Mouse (Mus musculus): ENCODE results near the gene Slf2. TPM values are rescaled to one million over a fixed set of nuclear protein-coding genes. Genes with fewer than 3 reads are reported as not detected.

The Slf2 gene
- total RNA-seq, 2 experiments from 2014 or later, result 21.4 to 23.3 TPM

GRCm38 (mm10) chr19:44977148-44977547 lies 46.2 kb downstream of the Slf2 start:
- no peak for DNase-seq
- intact Hi-C loops (cut with DNase I), result loop anchor here (5.0 kb wide), 1 partner anchor 40 kb away; no protein-coding TSS in a partner anchor

GRCm38 (mm10) chr19:44980787-44981186 lies 49.8 kb downstream of the Slf2 start:
- intact Hi-C loops (cut with DNase I), result no loop called here
- no peak for DNase-seq

- intact Hi-C loops (cut with DNase I), result no loop called here
- DNase-seq, result no peak
Measured at GRCm38 (mm10) chr19:44982477-44983115, 51.6 kb downstream of the Slf2 start.

GRCm38 (mm10) chr19:44983366-44983765 lies 52.4 kb downstream of the Slf2 start:
- no peak for DNase-seq
- intact Hi-C loops (cut with DNase I), result no loop called here

GRCm38 (mm10) chr19:44984420-44984819 lies 53.5 kb downstream of the Slf2 start:
- no peak for DNase-seq
- intact Hi-C loops (cut with DNase I), result no loop called here

- intact Hi-C loops (cut with DNase I), result no loop called here
- no peak for DNase-seq
Measured at GRCm38 (mm10) chr19:44985159-44985988, 54.4 kb downstream of the Slf2 start.

GRCm38 (mm10) chr19:44987004-44987403 lies 56.1 kb downstream of the Slf2 start:
- intact Hi-C loops (cut with DNase I), result no loop called here
- DNase-seq, result no peak

- DNase-seq, result no peak
- intact Hi-C loops (cut with DNase I), result no loop called here
Measured at GRCm38 (mm10) chr19:44987851-44988250, 56.9 kb downstream of the Slf2 start.

- intact Hi-C loops (cut with DNase I), result no loop called here
- no peak for DNase-seq
Measured at GRCm38 (mm10) chr19:44988321-44988720, 57.4 kb downstream of the Slf2 start.

- intact Hi-C loops (cut with DNase I), result loop anchor here (1.0 kb wide), 1 partner anchor 43 kb away; no protein-coding TSS in a partner anchor
- DNase-seq, result peak; percentile 32 to 34
Measured at GRCm38 (mm10) chr19:44988831-44989566, 58.0 kb downstream of the Slf2 start, which contains the start of gene Sema4g. TSS of gene Sema4g (plus strand) at chr19:44989101.

GRCm38 (mm10) chr19:44989567-44990495 lies 58.9 kb downstream of the Slf2 start:
- intact Hi-C loops (cut with DNase I), result loop anchor here (1.0 kb wide), 1 partner anchor 42 kb away; no protein-coding TSS in a partner anchor
- DNase-seq, result no peak

GRCm38 (mm10) chr19:44991031-44991430 lies 60.1 kb downstream of the Slf2 start:
- DNase-seq, result no peak
- intact Hi-C loops (cut with DNase I), result no loop called here

GRCm38 (mm10) chr19:44992246-44992645 lies 61.3 kb downstream of the Slf2 start:
- no peak for DNase-seq
- intact Hi-C loops (cut with DNase I), result no loop called here

GRCm38 (mm10) chr19:44992712-44993111 lies 61.8 kb downstream of the Slf2 start:
- intact Hi-C loops (cut with DNase I), result no loop called here

GRCm38 (mm10) chr19:44997786-44998185 lies 66.8 kb downstream of the Slf2 start:
- intact Hi-C loops (cut with DNase I), result no loop called here
- DNase-seq, result no peak

More at GRCm38 (mm10) chr19:44992712-44993111, 61.8 kb downstream of the Slf2 start:
- no peak for DNase-seq

GRCm38 (mm10) chr19:44999647-45000046 lies 68.7 kb downstream of the Slf2 start:
- no peak for DNase-seq
- intact Hi-C loops (cut with DNase I), result no loop called here

GRCm38 (mm10) chr19:45002301-45002700 lies 71.3 kb downstream of the Slf2 start:
- no peak for DNase-seq
- intact Hi-C loops (cut with DNase I), result no loop called here

- DNase-seq, result no peak
- intact Hi-C loops (cut with DNase I), result no loop called here
Measured at GRCm38 (mm10) chr19:45003740-45004516, 73.0 kb downstream of the Slf2 start.

GRCm38 (mm10) chr19:45005444-45005843 lies 74.5 kb downstream of the Slf2 start, which contains the start of gene Twnk:
TSS of gene Twnk (plus strand) at chr19:45005663.
- intact Hi-C loops (cut with DNase I), result loop anchor here (5.0 kb wide), 1 partner anchor 73 kb away; the partner anchor contains the start of gene Slf2
- peak; percentile 47 to 60 for DNase-seq
